Mouse (Mus musculus): ENCODE data around the gene Ntm. TPM values are rescaled to one million over a fixed set of nuclear protein-coding genes. Genes with fewer than 3 reads are reported as not detected.

Ntm gene
- polyA plus RNA-seq, 1 experiment: 0.48 TPM

- H3K4me1 ChIP-seq (ENCODE audit: control insufficient read depth, insufficient read depth, insufficient read length, low read length): no peaks in the 10 kb centered on the region
- H3K4me3 ChIP-seq (ENCODE audit: insufficient read depth, low read depth, low read length): no peak overlapping the region
- no peak overlapping the region for H3K27ac ChIP-seq (replicated peaks; ENCODE audit: low read depth, low read length)
These were observed 246.1 kb downstream of the Ntm start for GRCm38 (mm10) chr9:29716795-29717194.

GRCm38 (mm10) chr9:29698276-29698675, 264.7 kb downstream of the Ntm start:
- no peak overlapping the region for H3K27ac ChIP-seq (replicated peaks; ENCODE audit: low read depth, low read length)

GRCm38 (mm10) chr9:29694151-29694550, 268.8 kb downstream of the Ntm start:
- Histone ChIP-seq H3K4me3 (ENCODE audit: insufficient read depth, low read depth, low read length) (no peak overlapping the region), H3K4me1 (ENCODE audit: control insufficient read depth, insufficient read depth, insufficient read length, low read length) (no peaks in the 10 kb centered on the region), H3K27ac (replicated peaks; ENCODE audit: low read depth, low read length) (no peak overlapping the region)

More at GRCm38 (mm10) chr9:29698276-29698675, 264.7 kb downstream of the Ntm start:
- Histone ChIP-seq H3K4me1 (ENCODE audit: control insufficient read depth, insufficient read depth, insufficient read length, low read length) (no peaks in the 10 kb centered on the region), H3K4me3 (ENCODE audit: insufficient read depth, low read depth, low read length) (no peak overlapping the region)

- Histone ChIP-seq H3K4me3 (ENCODE audit: insufficient read depth, low read depth, low read length) (no peak overlapping the region), H3K27ac (replicated peaks; ENCODE audit: low read depth, low read length) (no peak overlapping the region), H3K4me1 (ENCODE audit: control insufficient read depth, insufficient read depth, insufficient read length, low read length) (no peaks in the 10 kb centered on the region)
These were observed 271.6 kb downstream of the Ntm start for GRCm38 (mm10) chr9:29691186-29691855.

GRCm38 (mm10) chr9:29682224-29682623, 280.7 kb downstream of the Ntm start:
- H3K27ac ChIP-seq (replicated peaks; ENCODE audit: low read depth, low read length): no peak overlapping the region
- H3K4me3 ChIP-seq (ENCODE audit: insufficient read depth, low read depth, low read length): no peak overlapping the region
- H3K4me1 ChIP-seq (ENCODE audit: control insufficient read depth, insufficient read depth, insufficient read length, low read length): no peaks in the 10 kb centered on the region

GRCm38 (mm10) chr9:29680677-29681076, 282.3 kb downstream of the Ntm start:
- H3K4me1 ChIP-seq (ENCODE audit: control insufficient read depth, insufficient read depth, insufficient read length, low read length): no peaks in the 10 kb centered on the region
- H3K4me3 ChIP-seq (ENCODE audit: insufficient read depth, low read depth, low read length): no peak overlapping the region
- H3K27ac ChIP-seq (replicated peaks; ENCODE audit: low read depth, low read length): no peak overlapping the region

GRCm38 (mm10) chr9:29673911-29674310, 289.0 kb downstream of the Ntm start:
- H3K4me3 ChIP-seq (ENCODE audit: insufficient read depth, low read depth, low read length): no peak overlapping the region
- H3K4me1 ChIP-seq (ENCODE audit: control insufficient read depth, insufficient read depth, insufficient read length, low read length): no peaks in the 10 kb centered on the region
- H3K27ac ChIP-seq (replicated peaks; ENCODE audit: low read depth, low read length): no peak overlapping the region

GRCm38 (mm10) chr9:29671861-29672260, 291.1 kb downstream of the Ntm start:
- no peak overlapping the region for H3K4me3 ChIP-seq (ENCODE audit: insufficient read depth, low read depth, low read length)
- H3K27ac ChIP-seq (replicated peaks; ENCODE audit: low read depth, low read length): no peak overlapping the region

GRCm38 (mm10) chr9:29663286-29663685, 299.7 kb downstream of the Ntm start:
- no peak overlapping the region for H3K4me3 ChIP-seq (ENCODE audit: insufficient read depth, low read depth, low read length)
- no peaks in the 10 kb centered on the region for H3K4me1 ChIP-seq (ENCODE audit: control insufficient read depth, insufficient read depth, insufficient read length, low read length)
- H3K27ac ChIP-seq (replicated peaks; ENCODE audit: low read depth, low read length): no peak overlapping the region

More at GRCm38 (mm10) chr9:29671861-29672260, 291.1 kb downstream of the Ntm start:
- no peaks in the 10 kb centered on the region for H3K4me1 ChIP-seq (ENCODE audit: control insufficient read depth, insufficient read depth, insufficient read length, low read length)

GRCm38 (mm10) chr9:29661468-29662145, 301.3 kb downstream of the Ntm start:
- Histone ChIP-seq H3K4me3 (ENCODE audit: insufficient read depth, low read depth, low read length) (no peak overlapping the region), H3K27ac (replicated peaks; ENCODE audit: low read depth, low read length) (no peak overlapping the region), H3K4me1 (ENCODE audit: control insufficient read depth, insufficient read depth, insufficient read length, low read length) (no peaks in the 10 kb centered on the region)

- Histone ChIP-seq H3K4me3 (ENCODE audit: insufficient read depth, low read depth, low read length) (no peak overlapping the region), H3K27ac (replicated peaks; ENCODE audit: low read depth, low read length) (no peak overlapping the region), H3K4me1 (ENCODE audit: control insufficient read depth, insufficient read depth, insufficient read length, low read length) (no peaks in the 10 kb centered on the region)
These were observed 302.8 kb downstream of the Ntm start for GRCm38 (mm10) chr9:29660059-29660613.

- H3K4me1 ChIP-seq (ENCODE audit: control insufficient read depth, insufficient read depth, insufficient read length, low read length): no peaks in the 10 kb centered on the region
- no peak overlapping the region for H3K27ac ChIP-seq (replicated peaks; ENCODE audit: low read depth, low read length)
- no peak overlapping the region for H3K4me3 ChIP-seq (ENCODE audit: insufficient read depth, low read depth, low read length)
These were observed 305.0 kb downstream of the Ntm start for GRCm38 (mm10) chr9:29657761-29658465.

- Histone ChIP-seq H3K4me1 (ENCODE audit: control insufficient read depth, insufficient read depth, insufficient read length, low read length) (no peaks in the 10 kb centered on the region), H3K27ac (replicated peaks; ENCODE audit: low read depth, low read length) (no peak overlapping the region), H3K4me3 (ENCODE audit: insufficient read depth, low read depth, low read length) (no peak overlapping the region)
These were observed 308.1 kb downstream of the Ntm start for GRCm38 (mm10) chr9:29654885-29655284.

- Histone ChIP-seq H3K4me1 (ENCODE audit: control insufficient read depth, insufficient read depth, insufficient read length, low read length) (no peaks in the 10 kb centered on the region), H3K27ac (replicated peaks; ENCODE audit: low read depth, low read length) (no peak overlapping the region)
These were observed 309.2 kb downstream of the Ntm start for GRCm38 (mm10) chr9:29653678-29654235.

GRCm38 (mm10) chr9:29652854-29653253, 310.1 kb downstream of the Ntm start:
- no peaks in the 10 kb centered on the region for H3K4me1 ChIP-seq (ENCODE audit: control insufficient read depth, insufficient read depth, insufficient read length, low read length)
- no peak overlapping the region for H3K27ac ChIP-seq (replicated peaks; ENCODE audit: low read depth, low read length)
- H3K4me3 ChIP-seq (ENCODE audit: insufficient read depth, low read depth, low read length): no peak overlapping the region

More at GRCm38 (mm10) chr9:29653678-29654235, 309.2 kb downstream of the Ntm start:
- no peak overlapping the region for H3K4me3 ChIP-seq (ENCODE audit: insufficient read depth, low read depth, low read length)
